Mouse (Mus musculus) hindbrain, postnatal 0 days (tissue): ENCODE measurements around the gene Prkch. TPM values are rescaled to one million over a fixed set of nuclear protein-coding genes. Genes with fewer than 3 reads are reported as not detected.
A peak's percentile ranks its signal among the peaks of the same experiment; 100 is the strongest.

Experiments
- ATAC-seq: fragments of 200-750 bp; cut with Nextera tagmentation; 2 replicates; pipeline ENCODE4 v1.8.0; 2017; ENCODE audit warnings: mild to moderate bottlenecking, moderate TSS enrichment, moderate library complexity
- DNase-seq: peaks from one replicate; pipeline ENCODE4 v3.0.0-alpha.2; 2015; ENCODE audit warnings: low spot score
- H3K27ac ChIP-seq: fragments of 300-500 bp; sonication (generic); 2 replicates; pipeline ENCODE4 v1.5.1; 2014; ENCODE audit warnings: mild to moderate bottlenecking
- H3K27me3 ChIP-seq: fragments of 300-500 bp; sonication (generic); 2 replicates; pipeline ENCODE4 v1.6.1; 2014; ENCODE audit warnings: low read length, mixed read lengths; ENCODE audit not compliant: insufficient read depth
- H3K36me3 ChIP-seq: fragments of 300-500 bp; sonication (generic); 2 replicates; pipeline ENCODE4 v1.6.1; 2014; ENCODE audit warnings: low read length, mixed read lengths; ENCODE audit not compliant: insufficient read depth
- H3K4me1 ChIP-seq: fragments of 300-500 bp; sonication (generic); 2 replicates; pipeline ENCODE4 v1.6.1; 2014; ENCODE audit warnings: antibody characterized with exemption, low read length, mixed read lengths; ENCODE audit not compliant: insufficient read depth
- H3K4me2 ChIP-seq: fragments of 300-500 bp; sonication (generic); 2 replicates; pipeline ENCODE4 v1.6.1; 2014; ENCODE audit warnings: low read depth, mild to moderate bottlenecking, low read length, moderate library complexity, mixed read lengths
- H3K4me3 ChIP-seq: fragments of 300-500 bp; sonication (generic); 2 replicates; pipeline ENCODE4 v1.5.1; 2014; ENCODE audit warnings: low read length
- H3K9ac ChIP-seq: fragments of 300-500 bp; sonication (generic); replicated peaks from 2 replicates; pipeline ENCODE4 v1.6.1; 2014; ENCODE audit warnings: mild to moderate bottlenecking, low read length, moderate library complexity, mixed read lengths
- H3K9me3 ChIP-seq: fragments of 300-500 bp; sonication (generic); 2 replicates; pipeline ENCODE4 v1.6.1; 2016; ENCODE audit warnings: low read length, mixed read lengths
- CTCF ChIP-seq: IDR thresholded peaks from 2 replicates; pipeline ENCODE4 v1.5.1; 2016; ENCODE audit warnings: antibody characterized with exemption, control low read depth, low read depth
- WGBS: fragments of 180-500 bp; shearing (Covaris S2); extraction: QIAGEN DNeasy Blood & Tissue Kit; methylation state at CpG from one replicate; pipeline ENCODE4 v1.1.7; 2014; 5-methylcytosine and 5-hydroxymethylcytosine counted together
- polyA plus RNA-seq: library from polyadenylated mRNA; unstranded; fragments of >200 nt; fragmentation: Nextera tagmentation; extraction: Ambion mirVana; gene quantifications from 2 replicates; pipeline ENCODE4 v1.2.1, GENCODE M21; 2015
- total RNA-seq: library from RNA; depleted of rRNA; stranded (reverse); fragments of >200 nt; gene quantifications from 2 replicates; pipeline ENCODE4 v1.2.3, GENCODE M21; 2014

Prkch gene
- total and polyA plus RNA-seq, 2 experiments from 2014 or later = 6.1 to 16.1 TPM

- Histone ChIP-seq H3K36me3 (no peaks in the 10 kb centered on the region), H3K4me3 (no peak overlapping the region), H3K4me2 (no peak overlapping the region), H3K9me3 (no peaks in the 10 kb centered on the region), H3K4me1 (no peaks in the 10 kb centered on the region), H3K27ac (no peak overlapping the region), H3K9ac (no peak overlapping the region), H3K27me3 (no peaks in the 10 kb centered on the region)
- no peak for TF ChIP-seq CTCF
- ATAC-seq (0 out of 2 replicates have a peak, but pooled peaks have one; percentile 32), DNase-seq (peak; percentile 8)
- 76% methylated on average over 13 of the region's 13 CpGs for WGBS
Observed at GRCm38 (mm10) chr12:73641183-73641582, 56.6 kb downstream of the Prkch start.

GRCm38 (mm10) chr12:73645216-73645615 lies 60.6 kb downstream of the Prkch start:
- Histone ChIP-seq H3K4me3 (no peak overlapping the region), H3K36me3 (no peaks in the 10 kb centered on the region), H3K9ac (no peak overlapping the region), H3K4me2 (no peak overlapping the region), H3K9me3 (no peaks in the 10 kb centered on the region), H3K4me1 (no peaks in the 10 kb centered on the region), H3K27ac (no peak overlapping the region), H3K27me3 (no peaks in the 10 kb centered on the region)
- no peak for DNase-seq
- WGBS = 88% methylated on average over 6 of the region's 6 CpGs
- no peak for TF ChIP-seq CTCF
- no peak for ATAC-seq

- WGBS = 79% methylated on average over 2 of the region's 2 CpGs
- no peak for ATAC-seq
Observed at GRCm38 (mm10) chr12:73647686-73648085, 63.1 kb downstream of the Prkch start.

GRCm38 (mm10) chr12:73656568-73657204 lies 72.1 kb downstream of the Prkch start:
- DNase-seq (no peak), ATAC-seq (no peak)
- Histone ChIP-seq H3K27ac (no peak overlapping the region), H3K4me3 (no peak overlapping the region), H3K4me1 (no peaks in the 10 kb centered on the region), H3K27me3 (no peaks in the 10 kb centered on the region), H3K9ac (no peak overlapping the region), H3K4me2 (no peak overlapping the region), H3K9me3 (no peaks in the 10 kb centered on the region), H3K36me3 (no peaks in the 10 kb centered on the region)
- WGBS = 74% methylated on average over 18 of the region's 18 CpGs
- TF ChIP-seq CTCF = no peak

More at GRCm38 (mm10) chr12:73647686-73648085, 63.1 kb downstream of the Prkch start:
- H3K9ac ChIP-seq = no peak overlapping the region
- H3K36me3 ChIP-seq = no peaks in the 10 kb centered on the region
- H3K27ac ChIP-seq = no peak overlapping the region
- no peak for TF ChIP-seq CTCF
- no peaks in the 10 kb centered on the region for H3K27me3 ChIP-seq
- no peak overlapping the region for H3K4me3 ChIP-seq
- no peaks in the 10 kb centered on the region for H3K9me3 ChIP-seq
- no peak for DNase-seq
- H3K4me1 ChIP-seq = no peaks in the 10 kb centered on the region
- H3K4me2 ChIP-seq = no peak overlapping the region

- DNase-seq (no peak), ATAC-seq (no peak)
- H3K27ac ChIP-seq = no peak overlapping the region
- H3K27me3 ChIP-seq = no peaks in the 10 kb centered on the region
- H3K9me3 ChIP-seq = no peaks in the 10 kb centered on the region
- no peak for TF ChIP-seq CTCF
- no peak overlapping the region for H3K9ac ChIP-seq
- H3K4me2 ChIP-seq = no peak overlapping the region
- H3K36me3 ChIP-seq = no peaks in the 10 kb centered on the region
- no peak overlapping the region for H3K4me3 ChIP-seq
- WGBS = 91% methylated on average over 3 of the region's 3 CpGs
- no peaks in the 10 kb centered on the region for H3K4me1 ChIP-seq
Observed at GRCm38 (mm10) chr12:73663421-73663820, 78.8 kb downstream of the Prkch start.

- DNase-seq (no peak), ATAC-seq (no peak)
- Histone ChIP-seq H3K36me3 (no peaks in the 10 kb centered on the region), H3K4me1 (no peaks in the 10 kb centered on the region), H3K27ac (no peak overlapping the region), H3K9me3 (no peaks in the 10 kb centered on the region), H3K27me3 (no peaks in the 10 kb centered on the region), H3K4me3 (no peak overlapping the region), H3K4me2 (no peak overlapping the region), H3K9ac (no peak overlapping the region)
- 66% methylated on average over 2 of the region's 2 CpGs for WGBS
- TF ChIP-seq CTCF = no peak
Observed at GRCm38 (mm10) chr12:73666701-73667100, 82.1 kb downstream of the Prkch start.

- H3K4me1 ChIP-seq = peaks cover 4% of the 10 kb centered on the region; the same call in 1 of the 2 replicates
- no peak overlapping the region for H3K9ac ChIP-seq
- TF ChIP-seq CTCF = no peak
- H3K27me3 ChIP-seq = no peaks in the 10 kb centered on the region
- H3K27ac ChIP-seq = no peak overlapping the region
- H3K9me3 ChIP-seq = no peaks in the 10 kb centered on the region
- 76% methylated on average over 7 of the region's 7 CpGs for WGBS
- H3K4me2 ChIP-seq = no peak overlapping the region
- H3K4me3 ChIP-seq = no peak overlapping the region
- ATAC-seq (no peak), DNase-seq (no peak)
- H3K36me3 ChIP-seq = no peaks in the 10 kb centered on the region
Observed at GRCm38 (mm10) chr12:73667607-73668006, 83.0 kb downstream of the Prkch start.
